Mouse (Mus musculus): ENCODE measurements around the gene Olfr1082.
"Not testable (repeated sequence)": the region's sequence is repeated elsewhere in the genome, so short reads cannot be mapped to it uniquely, and the experiment has no call there.

Olfr1082 gene

GRCm38 (mm10) chr2:86598866-86599265 is at the start of gene Olfr1082:
Gene Olfr1082 (minus strand): TSS chr2:86598966.
- not testable (repeated sequence) for DNase-seq (ENCODE audit: low spot score in 2 of 2)

GRCm38 (mm10) chr2:86639625-86640024 is 40.9 kb upstream of the Olfr1082 start, which contains the start of gene Olfr1084:
Gene Olfr1084 (minus strand): TSS chr2:86639725.
- DNase-seq (ENCODE audit: low spot score in 2 of 2), result not testable (repeated sequence)

GRCm38 (mm10) chr2:86558135-86558534 is 40.6 kb downstream of the Olfr1082 start, which contains the start of gene Olfr1080:
Gene Olfr1080 (minus strand): TSS chr2:86558235.
- DNase-seq (ENCODE audit: low spot score in 2 of 2), result not testable (repeated sequence)
